Mouse (Mus musculus): ENCODE data around the gene Lgi1.

Gene Lgi1

DNA sequence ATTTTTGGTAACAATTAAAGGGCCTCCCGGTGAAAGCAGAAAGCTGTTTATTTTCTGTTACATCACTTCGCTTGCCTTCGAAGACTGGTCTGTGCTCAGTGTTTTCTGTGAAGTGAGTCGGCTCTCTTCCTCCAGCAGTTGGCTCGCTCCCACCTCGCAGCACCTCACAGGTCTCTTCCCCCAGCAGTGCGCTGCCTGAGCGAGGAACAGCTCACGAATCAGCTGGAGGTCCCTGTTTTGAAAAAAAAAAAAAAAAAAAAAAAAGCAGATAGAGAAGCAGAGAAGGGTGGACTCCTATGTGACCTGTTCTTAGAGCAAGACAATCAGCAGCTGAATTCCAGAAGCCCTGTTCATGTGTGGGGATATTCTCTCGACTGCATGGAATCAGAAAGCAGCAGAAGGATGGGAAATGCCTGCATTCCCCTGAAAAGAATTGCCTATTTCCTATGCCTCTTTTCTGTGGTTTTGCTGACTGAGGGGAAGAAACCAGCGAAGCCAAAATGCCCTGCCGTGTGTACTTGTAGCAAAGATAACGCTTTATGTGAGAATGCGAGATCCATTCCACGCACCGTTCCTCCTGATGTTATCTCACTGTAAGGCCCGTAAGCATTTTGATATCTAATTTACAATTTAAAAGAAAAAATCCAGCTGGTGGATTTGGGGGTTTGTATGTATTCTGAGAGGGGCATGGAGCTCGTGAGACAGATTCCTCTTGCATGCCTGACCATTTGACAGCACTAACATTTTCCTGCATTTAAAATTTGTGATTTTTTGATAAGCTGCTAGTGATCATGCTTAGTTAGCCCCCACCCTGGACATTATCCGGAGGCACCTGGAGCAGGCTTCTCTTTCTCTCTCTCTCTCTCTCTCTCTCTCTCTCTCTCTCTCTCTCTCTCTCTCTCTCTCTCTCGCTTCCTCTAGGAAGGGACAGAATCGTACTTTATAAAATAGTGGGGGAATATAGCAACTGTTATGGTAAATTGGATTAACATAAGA lies at the start of gene Lgi1:
Gene Lgi1, plus strand, starts transcription at position 32 of the 996 bp plus-strand sequence.
- DNase-seq (ENCODE audit: low spot score in 2 of 2) = no peak

DNA sequence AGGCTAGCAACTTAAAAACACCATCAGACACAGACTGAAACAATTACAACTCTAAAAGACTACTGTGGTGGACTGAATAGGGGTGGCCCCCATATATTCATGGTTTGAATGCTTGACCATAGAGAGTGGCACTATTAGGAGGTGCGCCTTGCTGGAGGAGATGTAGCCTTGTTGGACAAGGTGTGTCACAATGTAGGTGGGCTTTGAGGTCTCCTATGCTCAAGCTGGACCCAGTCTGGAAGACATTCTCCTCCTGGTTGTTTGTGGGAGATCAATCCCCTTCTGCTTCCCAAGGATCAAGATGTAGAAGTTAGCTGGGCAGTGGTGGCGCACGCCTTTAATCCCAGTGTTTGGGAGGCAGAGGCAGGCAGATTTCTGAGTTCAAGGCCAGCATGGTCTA lies 46.6 kb upstream of the Lgi1 start:
- no peak for DNase-seq (ENCODE audit: low spot score in 2 of 2)

DNA sequence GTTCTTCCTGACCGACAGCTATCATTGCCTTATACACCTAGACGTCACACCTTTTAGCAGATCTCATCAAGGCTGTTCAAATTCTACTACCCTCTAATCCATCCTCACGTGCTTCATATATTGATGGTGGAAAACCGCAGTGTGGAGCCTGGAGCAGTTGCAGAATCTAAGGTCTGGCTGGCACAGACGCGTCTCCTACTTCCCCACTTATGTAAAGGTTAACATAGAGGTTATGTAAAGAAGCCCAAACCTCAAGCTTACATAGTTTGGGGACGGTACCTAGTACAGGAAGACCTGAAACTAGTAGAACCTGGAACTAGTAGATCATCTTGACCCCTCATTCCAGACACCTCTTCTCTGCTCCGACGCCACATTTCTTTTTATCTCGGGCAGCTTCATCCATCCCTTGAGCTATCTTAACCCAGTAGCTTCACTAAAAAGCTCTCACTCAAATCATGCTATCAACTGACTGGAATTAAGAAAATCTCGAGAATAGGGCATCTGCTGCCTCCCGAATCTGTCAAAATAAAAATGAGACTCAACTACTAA lies 40.9 kb upstream of the Lgi1 start:
- DNase-seq (ENCODE audit: low spot score in 2 of 2) = no peak

DNA sequence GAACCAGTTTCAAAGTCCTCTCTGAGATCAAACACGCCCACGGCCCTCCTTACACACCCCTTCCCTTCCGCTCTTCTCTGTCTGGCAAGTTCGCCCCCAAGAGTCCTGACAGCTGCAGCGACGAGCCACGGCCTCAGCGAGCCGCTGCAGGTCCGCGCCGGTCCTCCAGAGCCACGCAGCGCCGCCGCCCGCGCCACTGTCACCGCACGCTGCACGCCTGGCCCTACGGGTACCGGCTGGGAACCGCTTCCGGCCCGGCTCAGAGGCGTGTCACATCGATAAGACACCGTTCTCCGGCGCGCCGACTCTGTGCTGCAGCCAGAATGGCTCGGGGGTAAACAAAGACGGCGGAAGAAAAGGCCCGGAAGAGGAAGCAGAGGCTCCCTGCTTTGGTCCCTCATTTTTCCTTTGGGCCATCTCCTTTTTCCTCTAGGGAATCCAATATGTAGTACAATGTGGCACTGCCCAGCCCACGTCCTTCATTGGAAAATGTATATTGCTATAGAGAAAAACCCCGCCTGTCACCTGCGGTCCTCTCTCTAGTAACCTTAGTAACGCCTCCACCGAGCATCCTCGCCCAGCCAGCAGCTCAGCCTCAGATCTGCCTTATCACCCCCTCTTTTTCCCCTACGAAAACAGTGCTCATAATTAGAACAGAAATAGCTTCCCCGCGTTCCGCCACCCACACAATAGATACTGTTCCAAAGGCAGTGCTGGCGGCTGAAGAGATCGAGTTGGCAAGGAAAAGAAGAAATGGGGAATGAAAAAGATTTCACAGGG lies 40.2 kb upstream of the Lgi1 start, which contains the start of gene Fra10ac1:
Gene Fra10ac1, minus strand, starts transcription at position 252 of the 780 bp plus-strand sequence.
- peak; percentile 89 to 94 for DNase-seq (ENCODE audit: low spot score in 2 of 2)

DNA sequence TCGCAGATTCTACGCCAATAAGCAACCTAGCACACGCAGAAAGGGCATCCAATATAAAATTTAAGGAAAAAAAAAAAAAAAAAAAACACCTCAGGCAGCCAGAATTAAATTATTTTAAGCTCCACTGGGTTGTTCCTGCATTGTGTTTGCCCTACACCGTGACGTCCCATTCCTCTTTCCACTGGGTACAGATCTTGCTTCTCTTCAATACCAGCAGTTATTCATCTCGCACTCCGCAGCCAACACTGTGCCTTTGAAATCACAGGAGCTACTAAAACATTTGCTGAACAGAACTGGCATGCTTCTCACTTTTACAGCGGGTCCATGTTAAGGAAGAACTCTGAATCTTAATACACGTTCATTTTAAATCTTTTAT lies 39.7 kb upstream of the Lgi1 start:
- no peak for DNase-seq (ENCODE audit: low spot score in 2 of 2)

DNA sequence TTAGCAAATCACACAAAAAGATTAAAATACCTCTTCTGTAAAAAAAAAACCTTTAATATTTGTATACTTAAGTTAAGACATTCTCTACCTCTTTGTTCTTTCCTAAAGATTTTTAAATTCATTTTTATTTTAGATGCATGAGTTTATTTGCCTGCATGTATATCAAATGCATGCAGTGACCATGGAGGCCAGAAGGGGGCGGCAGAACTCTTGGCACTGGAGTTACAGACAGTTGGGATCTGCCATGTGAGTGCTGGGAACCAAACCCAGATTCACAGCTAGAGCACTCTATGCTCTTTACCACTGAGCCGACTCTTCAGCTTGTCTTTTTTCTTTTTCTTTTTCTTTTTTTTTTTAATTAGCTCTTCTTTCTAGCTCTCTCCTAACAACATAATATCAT lies 35.6 kb upstream of the Lgi1 start:
- no peak for DNase-seq (ENCODE audit: low spot score in 2 of 2)

DNA sequence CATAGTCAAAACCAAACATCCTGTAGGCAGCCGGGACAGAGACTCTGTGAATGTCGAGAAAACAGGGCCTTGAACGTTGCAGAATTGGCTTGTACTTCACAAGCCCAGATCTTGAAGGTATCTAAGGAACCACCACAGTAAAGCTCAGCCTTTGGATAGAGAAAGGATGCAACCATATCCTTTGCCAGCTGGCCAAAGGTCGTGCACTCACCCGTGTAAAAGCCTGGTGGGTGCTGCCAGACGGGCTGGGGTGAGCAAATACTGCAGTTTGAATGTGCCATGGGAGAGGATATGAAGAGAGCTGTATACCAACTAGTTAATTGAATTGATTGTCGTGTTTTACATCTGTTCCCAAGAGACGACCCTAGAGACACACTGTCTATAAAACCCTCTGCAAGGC lies 32.2 kb upstream of the Lgi1 start:
- DNase-seq (ENCODE audit: low spot score in 2 of 2) = no peak

DNA sequence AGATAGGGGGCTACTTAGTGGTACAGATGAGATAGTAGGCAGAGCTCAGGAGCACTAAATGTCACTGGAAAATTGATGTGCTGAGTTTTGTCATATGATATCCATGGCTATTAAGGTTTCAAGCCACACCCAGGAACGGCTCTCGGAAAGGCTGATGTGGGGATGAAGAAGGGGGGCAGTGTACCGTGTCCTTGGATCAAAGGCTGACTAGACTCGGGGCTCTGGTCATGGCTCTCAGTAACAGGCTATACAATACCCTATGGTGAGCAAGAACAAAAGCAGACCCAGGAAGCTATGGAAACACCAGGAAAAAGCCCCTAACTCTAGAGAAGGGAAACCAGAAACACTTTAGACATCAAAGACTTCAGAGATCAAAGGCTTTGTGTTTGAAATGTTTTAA lies 31.8 kb upstream of the Lgi1 start:
- no peak for DNase-seq (ENCODE audit: low spot score in 2 of 2)

DNA sequence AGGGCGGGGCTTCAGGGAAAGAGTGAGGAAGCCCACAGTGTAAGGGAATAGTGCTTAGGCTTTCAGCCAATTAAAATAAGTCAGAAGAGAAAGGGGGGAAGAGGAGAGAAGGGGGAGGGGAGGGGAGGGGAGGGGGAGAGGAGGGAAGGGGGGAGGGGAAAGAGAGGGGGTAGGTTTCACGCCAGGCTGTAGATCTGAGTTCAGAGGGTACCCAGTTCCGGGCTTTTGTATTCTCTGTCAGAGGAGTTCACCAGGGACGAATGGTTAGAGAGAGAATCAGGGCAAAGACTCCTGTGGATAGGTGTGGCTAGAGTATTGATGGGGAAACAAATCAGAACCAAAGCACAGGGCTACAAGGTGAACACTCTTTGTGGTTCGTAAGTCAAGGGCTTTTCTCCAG lies 27.8 kb upstream of the Lgi1 start:
- no peak for DNase-seq (ENCODE audit: low spot score in 2 of 2)

DNA sequence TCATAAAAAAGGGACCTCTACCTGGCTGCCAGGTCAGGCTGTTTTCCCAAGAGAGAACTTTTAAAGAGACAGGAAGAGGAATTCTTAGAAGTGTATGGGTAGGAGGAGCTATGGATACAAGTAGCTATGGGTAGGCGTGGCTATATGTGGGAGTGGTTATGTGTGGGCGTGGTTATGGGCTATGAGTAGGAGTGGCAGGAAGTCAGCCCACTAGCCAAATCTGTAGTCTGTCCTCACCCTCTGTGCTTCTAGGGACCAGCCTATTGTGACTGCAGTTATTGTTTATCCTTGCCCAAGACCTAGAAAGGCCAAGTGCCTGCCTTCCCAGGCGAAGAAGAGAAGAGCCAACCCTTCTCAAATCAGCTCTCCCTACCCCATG lies 26.5 kb upstream of the Lgi1 start:
- no peak for DNase-seq (ENCODE audit: low spot score in 2 of 2)

DNA sequence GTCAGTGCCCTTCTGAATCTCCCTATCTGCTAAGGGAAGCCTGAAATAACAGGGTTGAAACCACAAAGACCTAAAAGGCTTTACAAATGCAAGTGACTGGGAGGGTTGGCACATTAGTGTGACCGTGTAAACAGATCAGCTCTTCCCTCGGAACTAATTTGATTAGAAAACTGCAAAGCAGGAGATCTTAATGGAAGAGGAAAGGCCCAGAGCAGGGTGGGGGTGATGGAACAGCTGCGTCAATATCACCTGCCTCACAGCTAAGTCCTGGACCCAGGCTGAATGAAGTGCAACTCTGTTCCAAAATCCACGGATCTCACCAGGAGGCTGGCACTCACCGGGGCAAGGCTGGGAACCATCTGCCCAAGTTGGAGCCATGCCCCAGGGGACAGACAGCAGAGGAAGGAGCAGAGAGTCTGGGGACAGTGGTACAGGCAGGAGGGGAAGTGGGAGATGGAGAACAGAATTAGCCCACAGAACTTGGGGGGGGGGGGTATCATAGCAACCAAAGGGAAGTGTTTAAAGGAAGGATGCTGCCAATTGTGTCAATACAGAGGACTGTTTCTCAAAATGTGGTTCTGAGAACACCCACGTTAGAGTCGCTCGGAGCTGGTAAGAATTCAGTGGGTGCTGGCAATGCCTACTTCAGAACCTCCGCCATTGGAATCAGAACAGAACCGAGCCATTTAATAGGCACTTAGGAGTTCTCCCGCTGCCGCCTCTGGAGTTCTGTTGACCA lies 26.0 kb upstream of the Lgi1 start:
- peak; percentile 46 to 49 for DNase-seq (ENCODE audit: low spot score in 2 of 2)

DNA sequence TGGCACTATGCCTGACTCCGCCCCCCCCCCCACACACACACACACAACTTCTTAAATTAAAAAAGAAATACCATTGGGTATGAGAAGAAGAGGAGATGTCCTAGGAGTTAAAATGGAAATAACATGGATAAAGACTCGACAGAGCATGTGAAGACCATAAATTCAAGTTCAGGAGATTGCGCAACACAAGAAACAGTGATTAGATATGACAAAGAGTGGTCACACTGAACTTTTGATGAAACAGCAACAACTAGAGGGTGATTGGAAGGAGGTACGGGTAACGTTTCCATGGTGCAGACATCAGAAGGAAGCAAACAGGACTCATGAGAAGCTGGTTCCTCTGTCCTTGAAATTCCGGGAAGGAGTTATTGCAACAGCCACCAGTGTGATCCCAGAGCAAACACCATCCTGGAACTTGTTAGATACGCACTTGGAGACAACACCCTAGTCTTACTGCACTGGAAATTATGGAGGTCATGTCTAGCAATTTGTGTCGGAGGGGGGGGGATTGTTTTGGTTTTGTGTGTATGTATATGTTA lies 22.0 kb upstream of the Lgi1 start:
- DNase-seq (ENCODE audit: low spot score in 2 of 2) = no peak

DNA sequence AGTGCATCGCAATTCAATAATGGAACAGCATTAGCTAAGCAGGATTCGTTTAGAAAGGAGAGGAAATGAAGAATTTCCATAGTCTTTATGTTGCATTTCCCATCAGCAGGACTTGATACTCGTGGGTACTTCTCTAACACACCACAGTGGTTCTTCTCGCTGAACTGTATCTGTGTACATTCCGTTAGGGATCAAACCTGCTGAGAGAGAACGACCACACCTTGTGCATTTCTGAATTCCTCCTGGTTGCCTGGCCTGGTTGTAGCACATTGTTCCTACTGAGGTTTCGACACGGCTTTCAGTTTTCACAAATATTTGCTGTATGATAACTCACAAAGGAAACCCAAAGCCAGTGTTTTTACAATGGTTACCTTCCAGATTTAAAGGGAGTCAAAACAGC lies 19.6 kb upstream of the Lgi1 start:
- DNase-seq (ENCODE audit: low spot score in 2 of 2) = no peak

DNA sequence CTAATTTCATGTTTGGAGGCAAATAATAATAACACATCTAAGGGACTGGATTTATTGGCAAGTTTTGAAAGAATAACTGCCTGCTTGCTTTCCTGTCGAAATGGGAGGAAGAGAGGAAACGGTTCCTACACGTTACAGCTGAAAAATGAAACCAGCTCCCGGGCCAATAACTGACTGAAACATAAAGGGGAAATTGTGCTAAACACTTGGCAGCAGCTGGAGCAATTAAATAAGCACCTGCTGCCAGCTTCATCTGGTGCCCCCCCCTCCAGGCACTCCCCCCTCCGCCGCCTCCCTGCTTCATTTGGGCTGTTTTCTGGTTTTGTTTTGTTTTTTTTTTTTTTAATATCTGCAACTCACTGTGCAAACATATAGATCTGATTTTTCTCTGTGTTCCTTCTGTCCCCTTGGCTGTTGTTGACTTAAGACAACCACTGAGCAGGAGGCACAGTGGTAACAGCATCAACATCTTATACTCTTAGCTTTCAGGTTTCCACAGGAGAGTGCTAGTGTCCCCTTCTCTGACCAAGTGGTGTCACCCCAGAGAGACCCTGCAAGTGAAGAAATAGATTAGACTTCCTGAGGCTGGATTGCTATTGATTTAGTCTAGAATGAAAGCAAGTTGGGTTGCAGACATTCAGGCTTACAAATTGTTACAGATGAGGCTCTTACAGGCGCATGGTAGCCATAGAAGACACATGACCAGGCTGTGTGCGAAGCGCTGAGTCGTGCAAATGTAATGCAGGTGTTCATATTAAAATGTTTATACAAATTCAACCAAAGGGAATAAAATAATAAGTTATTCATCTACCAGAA lies 18.8 kb upstream of the Lgi1 start:
- DNase-seq (ENCODE audit: low spot score in 2 of 2) = no peak

DNA sequence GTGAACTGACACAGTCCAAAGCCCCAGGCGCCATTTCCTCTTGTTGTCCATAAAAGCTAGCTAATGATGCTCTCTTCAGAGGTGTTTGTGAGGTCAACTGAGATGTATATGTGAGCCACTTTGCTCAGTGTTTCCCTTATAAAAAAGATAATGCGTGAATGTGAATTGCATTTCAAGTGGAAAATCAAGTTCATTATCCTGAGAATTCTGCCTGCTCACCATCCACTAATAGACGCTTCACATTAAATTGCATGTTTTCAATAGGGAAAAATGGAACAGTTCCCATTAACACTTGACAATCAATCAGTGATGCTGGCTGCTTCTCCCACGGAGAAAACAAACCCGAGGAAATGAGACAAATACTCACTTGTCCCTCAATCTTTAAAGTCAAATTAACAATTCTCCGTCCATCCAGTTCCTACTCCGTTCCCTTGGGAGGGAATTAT lies 18.1 kb upstream of the Lgi1 start:
- DNase-seq (ENCODE audit: low spot score in 2 of 2) = no peak

DNA sequence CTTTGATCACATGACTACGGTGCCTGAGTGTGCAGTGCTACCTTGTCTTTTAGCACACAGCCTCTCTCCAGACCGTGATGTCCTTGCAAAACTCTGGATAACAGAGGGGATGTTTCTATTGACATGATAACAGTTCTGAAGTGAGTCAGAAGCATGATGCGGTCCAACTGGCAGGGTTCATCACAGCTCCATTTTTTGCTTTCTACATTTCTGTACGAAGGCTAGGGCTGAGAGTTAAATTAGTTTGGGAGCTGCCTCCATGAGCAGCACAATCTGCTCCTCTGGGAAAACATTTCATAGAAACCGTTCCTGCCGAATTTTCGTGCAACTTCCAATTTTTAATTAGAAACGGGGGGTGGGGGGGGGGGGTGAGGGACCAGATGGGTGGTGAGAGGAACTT lies 14.7 kb upstream of the Lgi1 start:
- no peak for DNase-seq (ENCODE audit: low spot score in 2 of 2)

DNA sequence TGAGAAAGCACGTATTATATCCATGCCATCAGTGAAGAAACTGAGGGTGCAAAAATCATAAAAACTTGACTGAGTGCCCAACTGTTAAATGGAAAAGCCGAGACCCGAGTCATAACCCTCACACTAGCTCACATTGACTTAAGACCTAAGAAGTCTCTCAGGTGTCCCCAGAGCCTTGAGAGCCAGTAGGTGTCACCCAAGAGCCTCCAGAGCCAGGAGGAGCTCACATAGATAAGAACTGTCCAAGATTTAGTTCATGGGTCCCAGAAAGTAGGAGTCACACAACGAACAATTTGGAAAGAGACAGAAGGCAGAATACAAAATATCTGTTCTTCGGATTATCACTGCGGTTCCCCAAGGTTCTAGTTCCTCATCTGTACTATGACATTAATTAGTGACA lies 10.5 kb upstream of the Lgi1 start:
- no peak for DNase-seq (ENCODE audit: low spot score in 2 of 2)

DNA sequence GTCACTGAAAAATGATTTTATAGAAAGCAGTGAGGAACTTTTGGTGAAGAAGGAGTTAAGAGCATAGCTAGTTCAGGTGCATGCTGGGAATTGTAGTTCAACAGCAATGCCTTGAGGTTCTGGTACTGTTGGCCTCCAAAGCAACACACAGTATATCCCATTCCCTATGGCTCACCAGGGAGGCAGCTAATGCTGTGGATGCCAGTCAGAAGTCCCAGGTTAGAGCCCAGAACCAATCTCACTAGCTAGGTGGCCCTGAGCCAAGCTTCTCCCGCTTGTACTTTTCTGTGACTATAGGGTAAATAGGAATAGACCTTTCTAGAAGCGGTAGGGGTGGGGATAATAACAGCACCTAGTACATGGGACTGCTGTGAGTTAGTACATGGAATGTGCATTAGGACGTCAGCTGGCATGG lies 5.7 kb upstream of the Lgi1 start:
- DNase-seq (ENCODE audit: low spot score in 2 of 2) = peak in 1 of 2 experiments; percentile 37

DNA sequence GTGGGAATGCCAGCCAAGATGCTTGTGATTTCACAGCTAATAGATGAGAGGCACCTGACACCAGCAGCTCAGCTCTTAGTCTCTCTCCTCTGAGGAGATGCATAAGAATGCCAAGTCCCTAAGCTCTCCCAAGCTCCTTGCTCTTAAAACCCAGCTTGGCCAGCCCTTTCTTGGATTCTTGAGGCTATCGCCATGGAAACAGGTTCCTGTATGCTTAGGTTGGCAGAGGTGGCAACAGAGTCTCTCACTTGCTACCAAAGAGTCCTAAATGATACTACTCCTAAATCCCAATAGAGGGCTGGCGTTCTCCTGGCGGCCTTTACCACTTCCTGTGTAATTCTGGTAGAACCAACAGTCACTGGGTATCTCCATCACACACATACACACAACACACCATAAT lies 4.9 kb upstream of the Lgi1 start:
- DNase-seq (ENCODE audit: low spot score in 2 of 2) = no peak

DNA sequence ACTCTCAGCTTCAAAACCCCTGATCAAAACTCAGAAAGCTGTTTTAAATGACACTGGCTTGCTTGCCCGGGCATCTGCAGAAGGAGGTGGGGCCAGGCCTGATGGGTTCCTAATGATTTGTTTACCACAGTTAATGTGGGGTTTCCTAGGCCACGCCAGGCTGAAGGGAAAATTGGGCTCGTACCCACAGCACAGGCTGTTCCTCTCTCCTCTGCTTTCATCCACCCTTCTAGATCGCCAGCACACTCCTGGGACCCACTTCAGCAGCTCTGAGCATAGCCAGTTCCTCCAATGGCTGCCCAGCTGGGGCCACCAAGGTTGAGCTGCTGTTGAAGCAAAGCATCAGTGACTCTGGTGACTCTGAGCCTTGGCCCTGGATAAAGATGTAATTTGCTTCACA lies 4.0 kb upstream of the Lgi1 start:
- no peak for DNase-seq (ENCODE audit: low spot score in 2 of 2)

DNA sequence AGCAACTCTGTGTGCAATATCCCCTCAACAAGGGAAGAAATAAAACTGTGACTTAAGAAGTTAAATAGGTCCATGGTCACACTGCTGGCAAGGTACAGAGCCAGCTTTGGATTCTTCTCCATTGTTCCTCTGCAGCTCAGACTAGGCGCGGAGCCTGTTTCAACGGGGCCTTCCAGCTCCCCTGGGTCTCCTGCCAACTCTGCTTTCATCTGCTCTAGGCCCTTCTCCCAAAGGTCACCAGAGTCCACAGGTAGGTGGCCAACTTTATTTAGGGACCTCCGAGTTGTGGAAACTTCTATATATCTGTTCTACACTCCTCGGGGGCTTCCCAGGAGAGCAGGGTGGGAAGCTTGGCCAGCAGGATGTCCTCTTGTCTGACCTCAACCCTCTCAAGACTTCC lies 3.0 kb upstream of the Lgi1 start:
- no peak for DNase-seq (ENCODE audit: low spot score in 2 of 2)

All from frontal cortex, postnatal 25 days (tissue).